Mouse (Mus musculus) bone marrow macrophage, adult 2 months (primary cell): ENCODE results near the gene Gm11985.

Experiments used
- CTCF ChIP-seq: IDR thresholded peaks from 2 replicates; pipeline ENCODE4 v1.5.1; 2012; ENCODE audit warnings: low read depth, mild to moderate bottlenecking, low read length, moderate library complexity
- POLR2A ChIP-seq: IDR thresholded peaks from 2 replicates; pipeline ENCODE4 v1.6.1; 2012; ENCODE audit warnings: mild to moderate bottlenecking, low read depth, low read length, borderline replicate concordance

GRCm38 (mm10) chr11:7195312-7195685 lies 6.9 kb upstream of the Gm11985 start:
- TF ChIP-seq CTCF (no peak), POLR2A (no peak)
